Mouse (Mus musculus): ENCODE results near the gene Sv2a.
A peak's percentile ranks its signal among the peaks of the same experiment; 100 is the strongest.
"Not testable (repeated sequence)": the region's sequence is repeated elsewhere in the genome, so short reads cannot be mapped to it uniquely, and the experiment has no call there.

The Sv2a gene

DNA sequence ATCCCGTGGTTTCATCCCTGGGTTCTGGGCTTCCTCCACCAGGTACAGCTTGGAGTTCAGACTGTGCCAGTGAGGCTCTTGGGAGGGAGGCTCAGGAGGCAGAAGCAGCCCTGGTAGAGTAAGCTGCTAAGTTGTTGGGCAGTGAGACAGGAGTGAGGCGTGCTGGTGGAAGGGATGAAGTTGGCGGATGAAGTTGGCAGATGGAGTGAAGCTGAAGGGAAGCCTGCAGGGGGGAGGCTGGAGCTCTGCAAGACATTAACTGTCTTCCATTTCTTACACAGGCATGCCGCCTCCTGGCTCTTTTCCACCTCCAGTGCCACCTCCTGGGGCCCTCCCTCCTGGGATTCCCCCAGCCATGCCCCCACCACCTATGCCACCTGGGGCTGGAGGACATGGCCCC is 6.9 kb upstream of the Sv2a start:
- DNase-seq (ENCODE audit: low spot score), result not testable (repeated sequence)

DNA sequence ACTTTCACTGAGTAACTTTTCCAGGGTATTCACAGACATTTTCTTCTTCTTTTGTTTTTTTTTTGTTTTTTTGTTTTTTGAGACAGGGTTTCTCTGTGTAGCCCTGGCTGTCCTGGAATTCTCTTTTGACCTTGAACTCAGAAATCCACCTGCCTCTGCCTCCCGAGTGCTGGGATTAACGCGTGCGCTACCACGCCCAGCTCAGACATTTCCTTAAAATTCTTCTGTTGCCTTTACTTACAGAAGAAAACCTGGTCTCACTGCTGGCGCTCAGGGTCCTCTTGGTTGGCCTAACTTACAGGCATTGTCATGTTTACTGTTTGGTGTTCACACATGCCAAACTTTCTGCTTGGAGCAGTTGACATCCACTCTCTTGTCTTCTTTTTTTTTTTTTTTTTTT is 5.7 kb upstream of the Sv2a start:
- DNase-seq (ENCODE audit: low spot score), result no peak

- DNase-seq (ENCODE audit: low spot score), result no peak
Observed at GRCm38 (mm10) chr3:96178427-96178826, 2.5 kb upstream of the Sv2a start.

DNA sequence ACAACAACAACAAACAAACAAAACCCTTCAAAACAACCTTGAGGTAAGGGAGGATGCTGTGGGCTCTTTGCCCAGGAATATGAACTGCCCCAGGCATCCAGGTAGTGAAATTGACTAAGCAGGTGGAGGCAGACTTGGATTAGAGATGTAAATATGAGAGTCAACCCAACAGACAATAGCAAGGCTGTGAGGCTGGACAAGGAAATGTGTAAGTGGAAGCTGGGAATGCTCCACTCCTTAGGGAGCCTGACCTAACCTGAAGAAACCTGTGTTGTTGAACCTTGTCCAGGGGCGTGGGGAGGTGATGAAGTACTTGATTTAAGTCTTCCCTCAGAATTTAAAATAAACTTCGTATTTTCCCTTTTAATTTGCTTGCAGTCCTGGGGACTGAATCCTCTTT is 2.0 kb upstream of the Sv2a start:
- DNase-seq (ENCODE audit: low spot score), result no peak

- DNase-seq (ENCODE audit: low spot score), result no peak
Observed at GRCm38 (mm10) chr3:96179531-96179930, 1.4 kb upstream of the Sv2a start.

DNA sequence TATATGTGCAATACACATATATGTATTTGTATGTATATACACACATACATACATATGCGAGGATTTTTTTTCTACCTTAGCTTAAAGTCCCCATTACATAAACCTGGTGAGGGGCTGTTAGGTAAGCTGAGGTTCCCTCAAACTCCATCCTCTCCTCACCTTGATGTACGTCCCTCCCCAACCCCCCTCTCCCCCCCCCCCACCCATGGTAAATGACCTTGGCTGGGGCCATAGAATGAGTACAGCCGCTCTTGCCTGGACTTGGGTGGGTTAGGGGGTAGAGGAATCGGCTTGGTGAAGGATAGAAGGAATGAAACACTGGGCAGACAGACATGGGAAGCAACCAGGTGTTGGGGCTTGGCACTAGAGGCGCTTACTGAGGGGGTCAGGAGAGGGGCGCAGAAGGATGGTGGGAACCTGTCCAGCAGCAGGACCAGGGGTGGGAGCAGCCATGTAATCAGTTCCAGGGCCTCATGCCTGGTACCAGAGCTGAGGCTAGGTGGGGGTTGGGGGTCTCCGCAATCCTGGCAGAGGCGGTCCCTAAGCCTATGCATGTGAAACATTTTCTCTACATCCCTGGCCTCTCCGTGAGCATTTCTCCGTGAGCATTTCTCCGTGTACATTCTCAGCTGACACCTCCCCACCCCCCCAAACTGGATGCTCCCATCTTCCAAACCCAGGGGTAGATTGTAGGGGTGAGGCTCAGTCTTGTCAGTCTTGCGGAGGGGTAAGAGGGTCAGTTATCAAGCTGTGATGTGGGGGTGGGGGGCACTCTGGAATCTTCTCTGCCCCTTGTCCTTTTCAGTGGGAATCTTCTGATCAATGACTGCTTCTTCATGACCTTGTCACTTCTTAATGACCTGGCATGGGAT is 795 bp downstream of the Sv2a start:
- no peak for DNase-seq (ENCODE audit: low spot score)

DNA sequence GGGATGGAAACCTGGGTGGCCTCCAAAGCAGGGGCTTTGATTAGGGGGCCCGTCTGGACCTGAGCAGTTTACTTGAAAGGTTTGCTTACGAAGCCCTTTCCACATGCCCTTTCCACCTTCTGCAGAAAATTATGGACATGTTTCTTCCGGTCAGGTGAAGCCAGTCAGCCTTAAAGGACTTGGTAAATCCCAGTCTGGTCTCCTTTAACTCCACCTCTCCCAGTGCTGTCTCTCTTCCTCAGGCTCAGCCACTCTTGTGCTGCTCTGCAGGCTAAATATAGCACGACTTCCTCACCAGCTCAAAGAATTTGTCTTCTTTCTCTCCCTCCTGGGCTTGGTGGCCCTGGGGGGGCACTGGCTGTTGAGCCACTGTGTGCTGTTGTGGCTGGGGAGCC is 1.4 kb downstream of the Sv2a start:
- DNase-seq (ENCODE audit: low spot score), result no peak

DNA sequence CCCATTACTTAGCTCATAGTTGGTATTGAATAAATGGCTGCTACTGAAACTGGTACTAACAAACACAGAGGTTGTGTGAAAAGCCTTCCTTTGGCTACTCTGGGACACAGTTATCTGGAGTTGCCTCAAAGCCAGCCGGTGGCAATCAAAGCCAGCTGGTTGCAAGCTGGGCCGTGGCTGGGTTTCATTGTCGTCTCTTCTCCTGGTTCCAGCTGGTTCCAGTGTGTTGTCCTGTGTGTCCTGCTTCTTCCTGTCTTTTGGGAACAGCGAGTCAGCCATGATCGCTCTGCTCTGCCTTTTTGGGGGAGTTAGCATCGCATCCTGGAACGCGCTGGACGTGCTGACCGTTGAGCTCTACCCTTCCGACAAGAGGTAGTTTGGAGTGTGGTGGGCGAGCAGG is 12.0 kb downstream of the Sv2a start:
- no peak for DNase-seq (ENCODE audit: low spot score)

DNA sequence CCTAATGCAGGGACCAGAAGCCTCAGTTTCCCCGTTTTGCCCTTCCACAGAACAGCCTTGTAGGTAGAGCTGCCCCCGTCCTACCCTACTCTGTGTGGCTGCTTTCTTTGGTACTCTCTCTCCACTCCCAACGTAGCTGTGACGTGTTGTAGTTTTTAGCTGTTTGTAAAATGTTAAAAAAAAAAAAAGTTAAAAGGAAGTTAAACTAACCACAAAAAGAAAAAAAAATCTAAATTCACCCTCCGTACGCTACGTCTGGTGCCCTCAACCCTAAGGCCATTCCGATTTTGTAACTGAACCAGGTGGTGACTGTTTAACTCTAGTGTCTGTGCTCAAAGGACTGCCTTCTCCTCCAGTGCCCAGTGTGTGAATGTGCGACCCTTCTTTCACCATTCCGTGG is 14.0 kb downstream of the Sv2a start:
- DNase-seq (ENCODE audit: low spot score), result no peak

DNA sequence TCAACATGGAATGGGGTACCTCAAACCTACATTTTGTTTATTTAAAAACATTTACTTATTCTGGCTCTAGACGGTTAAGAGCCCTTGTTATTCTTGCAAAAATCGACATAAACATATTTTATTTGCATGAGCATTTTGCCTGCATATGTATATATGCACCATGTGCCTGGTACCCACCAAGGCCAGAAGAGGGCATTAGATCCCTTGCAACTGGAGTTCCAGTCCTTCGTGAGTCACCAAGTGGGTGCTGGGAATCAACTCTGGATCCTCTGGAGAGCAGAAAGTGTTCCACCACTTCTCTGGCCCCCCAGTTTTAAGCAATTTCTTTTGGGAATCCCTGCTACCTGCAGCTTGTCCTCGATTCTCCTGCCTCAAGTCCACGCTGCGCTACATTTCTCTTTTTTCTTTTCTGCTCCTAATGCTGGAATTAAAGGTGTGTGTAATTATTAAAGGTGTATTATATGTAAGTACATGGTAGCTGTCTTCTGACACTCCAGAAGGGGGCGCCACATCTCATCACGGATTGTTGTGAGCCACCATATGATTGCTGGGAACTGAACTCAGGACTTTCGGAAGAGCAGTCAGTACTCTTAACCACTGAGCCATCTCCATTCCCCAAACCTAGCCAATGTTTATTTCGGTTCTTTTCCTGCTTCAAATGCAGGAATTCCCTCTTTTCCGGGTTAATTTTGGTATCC is 14.8 kb downstream of the Sv2a start:
- DNase-seq (ENCODE audit: low spot score), result no peak

- no peak for DNase-seq (ENCODE audit: low spot score)
Observed at GRCm38 (mm10) chr3:96196437-96197128, 15.6 kb downstream of the Sv2a start.

DNA sequence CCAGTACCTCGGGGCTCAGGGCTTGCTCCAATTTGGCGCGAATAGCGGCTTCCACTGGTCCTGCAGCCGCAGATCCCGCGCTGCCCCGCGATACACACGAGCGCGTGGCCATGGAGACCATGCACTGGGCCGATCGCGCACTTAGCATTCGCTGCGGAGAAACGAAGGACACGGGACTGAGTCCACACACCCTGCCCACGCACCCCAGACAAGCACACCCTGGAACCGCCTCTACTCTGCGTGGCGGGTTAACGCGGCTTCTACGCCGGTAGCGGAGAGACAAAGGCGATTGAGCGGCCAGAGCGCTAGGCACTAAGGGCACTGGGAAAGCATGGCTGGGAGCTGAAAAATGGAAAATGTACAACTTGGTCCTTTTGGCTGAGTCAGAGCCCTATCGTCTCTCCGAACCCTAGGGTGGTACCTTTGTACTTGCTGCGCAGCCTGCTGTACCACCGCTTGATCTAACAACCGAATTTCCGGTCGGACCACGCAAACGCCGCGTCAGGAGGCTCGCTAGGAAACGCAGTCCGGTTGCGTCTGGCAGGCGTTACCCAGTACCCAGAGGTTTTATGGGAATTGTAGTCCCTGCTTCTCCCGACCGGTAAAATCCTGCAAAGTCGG is 16.3 kb downstream of the Sv2a start:
- DNase-seq (ENCODE audit: low spot score), result peak; percentile 68

- peak; percentile 16 for DNase-seq (ENCODE audit: low spot score)
Observed at GRCm38 (mm10) chr3:96198181-96198580, 17.2 kb downstream of the Sv2a start.

DNA sequence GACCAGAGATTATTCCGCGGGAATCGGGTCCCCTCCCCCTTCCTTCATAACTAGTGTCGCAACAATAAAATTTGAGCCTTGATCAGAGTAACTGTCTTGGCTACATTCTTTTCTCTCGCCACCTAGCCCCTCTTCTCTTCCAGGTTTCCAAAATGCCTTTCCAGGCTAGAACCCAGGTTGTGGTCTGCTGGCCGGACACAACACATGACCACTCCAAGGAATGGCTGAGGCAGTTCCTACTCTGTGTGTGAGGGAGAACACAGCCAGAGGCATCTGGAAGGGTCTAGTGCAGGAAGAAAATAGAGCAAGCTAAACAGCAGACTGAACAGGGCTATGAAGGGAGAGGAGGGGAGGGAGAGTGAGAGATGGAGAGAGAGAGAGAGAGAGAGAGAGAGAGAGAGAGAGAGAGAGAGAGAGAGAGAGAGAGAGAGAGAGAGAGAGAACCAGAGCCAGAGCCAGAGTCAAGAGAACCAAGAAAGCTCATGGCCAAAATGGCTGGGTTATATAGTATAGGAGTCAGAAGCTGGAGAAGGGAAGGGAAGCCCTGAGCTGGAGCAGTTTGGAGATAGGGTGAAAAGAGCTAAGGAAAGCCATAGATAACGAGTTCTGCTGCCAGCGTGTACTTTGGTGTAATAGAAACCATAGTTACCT is 17.8 kb downstream of the Sv2a start:
- not testable (repeated sequence) for DNase-seq (ENCODE audit: low spot score)

DNA sequence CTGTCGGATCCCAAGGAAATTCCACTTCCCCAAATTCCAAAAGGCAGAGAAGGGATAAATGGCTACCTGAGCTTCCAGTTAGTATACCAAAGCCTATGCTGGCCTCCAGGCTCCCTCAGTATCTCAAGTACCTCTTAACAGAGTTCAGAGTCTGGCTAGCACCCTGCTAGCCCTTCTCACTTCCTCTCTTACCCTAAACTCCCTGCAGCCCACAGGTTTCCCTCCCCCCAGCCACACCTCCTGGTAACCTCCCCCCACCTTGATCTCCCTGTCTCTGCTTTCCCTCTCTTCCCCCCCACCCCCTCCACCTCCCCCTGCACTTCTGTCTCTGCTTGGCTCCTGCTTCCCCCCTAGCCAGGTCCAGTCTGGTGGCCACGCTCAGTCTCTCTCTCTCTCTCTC is 18.8 kb downstream of the Sv2a start:
- no peak for DNase-seq (ENCODE audit: low spot score)

DNA sequence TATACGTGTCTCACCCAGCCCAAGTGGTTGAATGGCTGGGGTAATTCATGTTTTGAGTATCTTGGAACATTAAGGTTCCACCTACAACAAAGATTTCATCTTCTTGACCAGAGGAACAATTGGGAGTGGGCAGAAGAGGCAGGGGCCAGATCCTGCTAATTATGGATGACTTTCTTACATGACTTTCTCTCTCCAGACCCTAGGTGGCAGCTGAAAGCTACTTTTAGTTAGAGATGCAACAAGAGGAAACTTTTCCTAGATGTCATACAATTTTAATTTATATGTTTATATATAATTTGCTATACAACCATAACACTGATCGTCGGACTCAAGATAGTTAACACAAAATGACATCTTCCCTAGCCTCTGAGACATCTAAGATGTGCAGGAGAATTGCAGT is 26.9 kb downstream of the Sv2a start:
- no peak for DNase-seq (ENCODE audit: low spot score)

DNA sequence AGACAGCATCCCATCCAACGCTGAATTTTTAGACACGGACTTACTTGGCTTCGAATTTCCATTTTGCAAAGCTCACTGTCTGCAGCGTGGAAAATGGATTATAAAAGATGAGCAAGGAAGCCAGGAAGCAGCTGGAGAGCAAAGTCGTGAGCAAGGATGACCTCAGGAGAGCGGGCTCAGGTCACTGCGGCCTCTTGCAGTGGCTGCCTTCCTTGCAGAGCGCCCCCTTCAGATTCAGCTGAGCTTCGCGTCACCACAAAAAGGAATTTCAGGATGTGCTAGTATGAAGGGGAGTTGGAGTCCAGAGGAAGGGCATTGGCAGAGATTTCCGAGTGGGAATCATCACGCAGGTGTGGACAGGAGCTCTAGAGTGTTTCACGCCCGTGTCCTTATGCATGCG is 28.3 kb downstream of the Sv2a start:
- DNase-seq (ENCODE audit: low spot score), result no peak

GRCm38 (mm10) chr3:96219191-96219641 is 38.3 kb downstream of the Sv2a start:
- DNase-seq (ENCODE audit: low spot score), result peak; percentile 35

DNA sequence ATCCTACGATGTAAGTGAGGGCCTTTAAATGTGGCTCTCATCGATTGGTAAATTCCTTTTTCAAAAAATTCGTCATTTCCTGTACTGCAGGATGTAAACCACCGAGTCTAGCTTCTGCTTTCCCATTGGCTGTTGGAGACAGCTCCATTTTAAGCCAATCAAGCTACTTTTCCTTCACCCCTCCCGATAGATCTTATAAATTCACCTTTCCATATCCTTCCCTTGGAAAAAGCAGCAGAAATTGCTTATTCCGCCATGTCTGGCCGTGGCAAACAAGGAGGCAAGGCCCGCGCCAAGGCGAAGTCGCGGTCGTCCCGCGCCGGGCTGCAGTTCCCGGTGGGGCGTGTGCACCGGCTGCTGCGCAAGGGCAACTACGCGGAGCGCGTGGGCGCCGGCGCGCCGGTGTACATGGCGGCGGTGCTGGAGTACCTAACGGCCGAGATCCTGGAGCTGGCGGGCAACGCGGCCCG is 38.7 kb downstream of the Sv2a start, which contains the start of the genes Bola1 and Hist2h2ab:
TSS of gene Bola1 (minus strand) at position 49 of the 470 bp plus-strand sequence.
TSS of gene Hist2h2ab (plus strand) at position 205 of the 470 bp plus-strand sequence.
- DNase-seq (ENCODE audit: low spot score), result peak; percentile 78

DNA sequence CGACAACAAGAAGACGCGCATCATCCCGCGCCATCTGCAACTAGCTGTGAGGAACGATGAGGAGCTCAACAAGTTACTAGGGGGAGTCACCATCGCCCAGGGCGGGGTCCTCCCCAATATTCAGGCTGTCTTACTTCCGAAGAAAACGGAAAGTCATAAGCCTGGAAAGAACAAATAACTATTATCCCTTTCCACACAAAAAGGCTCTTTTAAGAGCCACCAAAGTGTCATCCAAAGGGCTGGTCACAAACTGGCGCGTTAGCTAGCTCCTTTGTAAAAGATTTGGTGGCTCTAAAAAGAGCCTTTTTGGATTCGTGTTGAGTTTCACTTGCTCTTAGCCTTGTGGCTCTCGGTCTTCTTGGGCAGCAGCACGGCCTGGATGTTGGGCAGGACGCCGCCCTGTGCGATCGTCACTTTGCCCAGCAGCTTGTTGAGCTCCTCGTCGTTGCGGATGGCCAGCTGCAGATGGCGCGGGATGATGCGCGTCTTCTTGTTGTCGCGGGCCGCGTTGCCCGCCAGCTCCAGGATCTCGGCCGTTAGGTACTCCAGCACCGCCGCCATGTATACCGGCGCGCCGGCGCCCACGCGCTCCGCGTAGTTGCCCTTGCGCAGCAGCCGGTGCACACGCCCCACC is 39.3 kb downstream of the Sv2a start:
- DNase-seq (ENCODE audit: low spot score), result not testable (repeated sequence)
